Mouse (Mus musculus): Measurements from ENCODE around the gene Capn9.

Capn9 gene

GRCm38 (mm10) chr8:124652546-124652945, 76.6 kb downstream of the Capn9 start:
- TF ChIP-seq GATA4 (IDR thresholded peaks at IDR 0.05; ENCODE audit: insufficient replicate concordance, low read length): no peak

GRCm38 (mm10) chr8:124653568-124654475, 77.9 kb downstream of the Capn9 start:
- TF ChIP-seq GATA4 (IDR thresholded peaks at IDR 0.05; ENCODE audit: insufficient replicate concordance, low read length): no peak

- TF ChIP-seq GATA4 (IDR thresholded peaks at IDR 0.05; ENCODE audit: insufficient replicate concordance, low read length): no peak
Measured at GRCm38 (mm10) chr8:124657961-124658360, 82.0 kb downstream of the Capn9 start.

GRCm38 (mm10) chr8:124658415-124658814, 82.5 kb downstream of the Capn9 start:
- TF ChIP-seq GATA4 (IDR thresholded peaks at IDR 0.05; ENCODE audit: insufficient replicate concordance, low read length): no peak

- TF ChIP-seq GATA4 (IDR thresholded peaks at IDR 0.05; ENCODE audit: insufficient replicate concordance, low read length): no peak
Measured at GRCm38 (mm10) chr8:124661781-124662180, 85.9 kb downstream of the Capn9 start.

GRCm38 (mm10) chr8:124662446-124663111, 86.7 kb downstream of the Capn9 start:
- TF ChIP-seq GATA4 (IDR thresholded peaks at IDR 0.05; ENCODE audit: insufficient replicate concordance, low read length): no peak

- no peak for TF ChIP-seq GATA4 (IDR thresholded peaks at IDR 0.05; ENCODE audit: insufficient replicate concordance, low read length)
Measured at GRCm38 (mm10) chr8:124663112-124663873, 87.4 kb downstream of the Capn9 start, which contains the start of gene 2310022B05Rik. 2310022B05Rik (minus strand) TSS chr8:124663369.

- TF ChIP-seq GATA4 (IDR thresholded peaks at IDR 0.05; ENCODE audit: insufficient replicate concordance, low read length): no peak
Measured at GRCm38 (mm10) chr8:124663874-124664230, 87.9 kb downstream of the Capn9 start.

GRCm38 (mm10) chr8:124664414-124664813, 88.5 kb downstream of the Capn9 start:
- TF ChIP-seq GATA4 (IDR thresholded peaks at IDR 0.05; ENCODE audit: insufficient replicate concordance, low read length): no peak

Data from liver, adult (tissue).